Mouse (Mus musculus) 3T3-L1 (cell line): ENCODE measurements around the gene Rps17.

Experiments used
- DNase-seq: peaks from one replicate; pipeline ENCODE4 v3.0.0-alpha.2; 2015; ENCODE audit warnings: low read depth, low spot score

Gene Rps17

DNA sequence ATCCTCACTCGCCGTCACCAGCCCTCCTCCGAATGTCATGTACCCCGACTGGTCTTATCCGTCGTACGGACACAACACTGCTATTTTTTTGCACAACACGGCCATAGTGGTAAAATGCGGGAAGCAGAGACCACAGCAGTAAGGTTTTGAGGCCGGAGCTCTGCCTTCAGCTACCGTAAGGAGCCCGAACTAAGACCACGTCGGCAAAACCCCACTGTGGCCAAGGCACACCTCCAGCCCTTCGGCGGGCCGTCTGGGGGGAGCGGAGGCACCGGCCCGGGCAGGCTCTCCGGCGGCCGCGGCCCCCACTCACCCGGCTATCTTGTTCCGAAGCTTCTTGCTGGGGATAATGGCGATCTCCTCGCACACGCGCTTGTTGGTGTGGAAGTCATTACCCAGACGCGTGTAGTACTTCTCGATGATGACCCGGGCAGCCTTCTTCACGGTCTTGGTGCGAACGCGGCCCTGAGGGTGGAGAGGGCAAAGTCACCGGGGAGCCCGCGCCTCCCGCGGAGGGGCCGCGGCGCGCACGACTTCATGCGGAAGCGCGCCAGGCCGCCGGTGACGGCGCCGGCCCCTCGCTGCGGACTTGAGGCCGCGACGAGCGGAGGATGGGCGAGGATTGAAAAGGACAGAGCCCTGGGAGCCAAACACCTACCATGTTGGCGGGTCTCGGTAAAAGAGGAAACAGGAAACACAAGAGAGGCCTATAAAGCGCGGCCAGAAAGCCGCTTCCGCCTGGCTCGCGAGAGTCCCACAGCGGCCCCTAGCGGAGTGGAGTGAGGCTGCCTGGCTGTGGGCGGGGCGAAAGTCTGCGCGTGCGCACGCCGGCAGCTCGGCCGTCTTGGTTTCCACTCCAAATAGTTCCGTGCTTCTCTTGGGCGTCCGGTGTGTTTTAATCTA is at the start of gene Rps17:
TSS of gene Rps17 (minus strand) at position 711 of the 903 bp plus-strand sequence.
- peak; percentile 86 for DNase-seq

DNA sequence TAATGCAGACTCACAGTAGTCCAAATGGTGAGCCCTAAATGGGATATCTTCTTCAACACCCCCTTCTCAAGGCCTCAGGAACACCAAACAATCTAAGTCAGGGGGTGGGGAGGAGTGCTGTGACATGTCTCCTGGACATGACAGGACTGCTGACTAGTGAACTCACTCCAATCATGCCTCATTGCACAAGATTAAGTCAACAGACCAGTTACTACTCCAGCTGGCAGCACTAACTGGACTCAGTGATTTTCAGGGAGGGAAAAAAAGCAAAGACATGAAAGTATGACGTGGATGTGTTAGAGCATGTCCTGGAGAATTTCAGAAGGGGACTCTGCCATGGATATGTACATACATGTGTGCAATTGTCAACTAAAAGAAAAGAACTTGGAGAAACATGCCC is 34.3 kb upstream of the Rps17 start:
- no peak for DNase-seq

DNA sequence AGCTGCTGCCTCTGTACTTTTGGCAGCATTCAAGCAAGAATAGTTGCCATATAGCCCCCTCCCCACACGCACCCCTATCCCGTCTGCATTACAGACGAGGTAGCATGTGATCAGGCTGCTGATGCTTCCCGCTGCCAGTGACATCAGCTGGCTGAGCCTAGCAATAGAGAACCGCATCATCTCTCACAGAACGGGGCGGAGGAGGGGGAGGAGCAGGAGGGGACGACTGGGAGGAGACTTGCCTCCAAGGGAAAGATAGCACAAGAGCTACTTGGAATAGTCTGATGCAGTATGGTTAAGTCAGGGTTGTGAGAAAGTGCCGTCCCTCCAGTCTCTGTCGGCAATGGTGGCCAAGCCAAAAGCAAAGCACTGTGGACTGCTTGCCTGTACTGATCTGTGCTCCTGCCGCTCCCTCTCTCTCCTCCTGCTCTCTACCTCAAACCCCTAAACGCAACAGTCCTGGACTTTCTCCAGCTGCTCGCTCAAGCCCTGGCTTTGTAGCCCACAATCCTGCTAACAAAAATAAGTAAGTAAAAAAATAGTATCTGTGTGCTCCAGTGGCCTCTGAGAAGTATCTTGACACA is 27.4 kb upstream of the Rps17 start:
- DNase-seq = no peak

DNA sequence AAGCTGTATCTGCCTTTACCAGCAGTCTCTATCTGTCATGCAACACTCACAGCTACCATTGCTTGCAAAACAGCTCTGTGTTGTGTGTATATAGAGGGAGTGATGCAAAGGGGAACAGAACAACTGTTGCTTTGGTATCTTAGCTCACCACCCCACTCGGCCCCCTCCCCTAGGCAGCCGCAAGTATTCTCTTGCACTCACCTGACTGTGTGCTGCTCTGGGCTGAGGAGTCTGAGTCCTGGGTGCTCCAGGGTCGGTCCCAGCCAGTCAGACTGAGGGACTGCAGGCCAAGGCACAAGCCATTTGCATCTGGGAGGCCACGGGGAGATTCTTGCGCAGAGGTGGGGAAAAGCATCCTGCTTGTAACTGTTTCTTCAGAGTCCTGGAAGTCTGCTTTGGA is 26.8 kb upstream of the Rps17 start:
- no peak for DNase-seq

DNA sequence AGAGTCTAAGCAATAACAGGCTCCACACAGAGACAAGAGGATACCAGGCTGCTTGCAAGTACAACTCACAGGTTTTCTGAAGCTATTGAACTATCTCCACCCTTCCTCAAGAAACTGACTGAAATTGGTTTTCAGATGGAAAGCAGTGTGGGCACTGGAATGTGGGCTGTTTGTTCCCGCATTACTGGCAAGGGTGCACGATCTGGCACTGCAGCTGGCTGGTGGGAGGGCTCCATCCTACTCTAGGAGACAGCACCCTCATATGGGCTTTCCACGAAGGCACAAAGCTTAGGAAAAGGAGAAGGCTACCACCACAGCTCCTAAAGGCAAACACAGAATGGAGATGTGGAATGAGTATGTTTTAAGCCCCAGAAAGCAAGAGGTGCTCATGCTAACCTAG is 24.7 kb upstream of the Rps17 start:
- no peak for DNase-seq

DNA sequence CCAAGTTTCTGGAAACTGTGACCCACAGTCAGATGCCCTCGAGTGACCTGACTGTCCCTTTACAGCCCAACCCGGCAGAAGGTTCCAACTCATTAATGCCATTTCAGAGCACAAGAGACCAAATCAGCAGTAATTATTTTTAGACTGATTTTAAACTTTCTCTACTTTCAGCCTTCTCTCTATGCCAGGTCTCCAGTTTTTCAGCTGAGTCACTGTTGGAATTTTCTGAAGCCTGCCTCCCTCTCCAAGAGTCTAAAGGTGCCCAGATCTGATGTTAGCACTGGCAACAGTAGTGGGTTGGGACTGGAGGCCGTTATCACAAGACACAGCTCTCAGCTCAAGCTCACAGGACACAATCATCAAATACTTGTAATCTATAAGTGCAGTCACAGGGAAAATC is 22.9 kb upstream of the Rps17 start:
- no peak for DNase-seq

DNA sequence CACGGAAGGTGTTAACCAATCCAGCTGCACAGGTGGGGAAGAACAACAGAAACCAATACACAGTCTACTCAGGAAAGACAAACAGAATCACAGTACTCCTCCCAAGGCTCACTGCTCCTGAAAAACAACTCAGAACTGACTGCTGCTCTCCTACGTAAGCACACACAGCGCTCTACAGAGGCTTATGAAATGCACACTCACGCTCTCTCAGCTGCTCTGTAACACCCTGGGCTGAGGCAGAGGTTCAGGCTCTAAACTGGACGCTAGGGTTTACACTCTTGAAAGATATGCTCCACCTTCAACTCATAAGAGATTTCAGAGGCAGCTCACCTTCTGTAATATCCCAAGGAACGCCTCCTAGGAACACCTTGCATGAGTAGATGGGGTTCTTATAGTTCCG is 11.9 kb upstream of the Rps17 start:
- no peak for DNase-seq

DNA sequence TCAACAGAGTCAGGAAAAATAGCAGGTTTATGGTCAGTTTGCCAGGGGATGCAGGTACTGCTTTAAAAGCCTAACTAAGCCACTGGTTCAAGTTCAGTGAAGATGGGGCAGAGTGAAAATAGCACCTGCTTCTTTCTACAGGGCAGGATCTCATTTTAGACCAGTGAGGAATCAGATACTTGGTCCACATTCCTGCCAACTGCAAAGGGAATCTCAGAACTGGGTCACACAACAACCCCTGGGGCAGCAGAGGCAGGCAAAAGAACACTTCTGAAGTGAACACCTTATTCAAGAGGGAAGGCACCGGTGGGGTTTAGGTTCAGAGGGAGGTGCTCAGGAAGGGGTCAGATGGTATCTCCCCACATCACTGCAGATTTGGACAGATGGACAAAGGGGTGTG is 11.3 kb upstream of the Rps17 start:
- no peak for DNase-seq

DNA sequence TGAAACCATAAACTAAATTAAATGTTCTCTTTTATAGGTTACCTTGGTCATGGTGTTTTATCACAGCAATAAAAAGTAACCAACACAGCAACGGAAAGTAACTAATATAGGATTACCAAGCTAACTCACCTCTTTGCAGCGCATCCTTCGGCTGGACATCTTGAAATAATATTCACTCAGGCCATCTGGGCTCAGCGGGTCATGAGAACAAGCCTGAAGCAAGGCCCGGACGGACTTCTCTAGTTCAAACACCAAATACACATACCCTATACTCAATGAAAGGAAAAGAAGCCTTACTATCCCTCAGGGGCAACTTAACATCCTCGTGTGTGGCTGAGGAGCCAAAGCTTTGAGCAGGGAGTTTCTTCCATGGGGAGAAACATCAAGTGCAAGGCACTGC is 10.7 kb upstream of the Rps17 start:
- DNase-seq = no peak

DNA sequence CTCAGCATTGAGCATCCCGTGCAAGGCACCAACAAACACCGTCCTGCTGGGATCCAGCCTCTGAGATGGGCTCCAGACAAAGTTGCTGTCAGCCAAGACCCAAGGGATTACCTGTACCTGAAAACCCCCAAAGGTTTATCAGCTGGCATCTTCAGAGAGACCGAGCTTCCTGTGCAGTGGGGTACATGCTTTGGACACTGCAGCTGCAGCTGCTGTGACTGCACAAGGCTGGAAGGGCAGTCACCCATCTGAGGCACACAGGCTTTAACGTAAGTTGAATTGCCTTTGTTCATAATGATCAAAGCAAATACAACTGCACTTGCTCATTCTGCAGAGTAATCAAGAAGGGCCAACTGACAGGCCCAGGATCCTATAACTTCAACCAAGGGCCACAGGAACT is 6.8 kb upstream of the Rps17 start:
- no peak for DNase-seq

DNA sequence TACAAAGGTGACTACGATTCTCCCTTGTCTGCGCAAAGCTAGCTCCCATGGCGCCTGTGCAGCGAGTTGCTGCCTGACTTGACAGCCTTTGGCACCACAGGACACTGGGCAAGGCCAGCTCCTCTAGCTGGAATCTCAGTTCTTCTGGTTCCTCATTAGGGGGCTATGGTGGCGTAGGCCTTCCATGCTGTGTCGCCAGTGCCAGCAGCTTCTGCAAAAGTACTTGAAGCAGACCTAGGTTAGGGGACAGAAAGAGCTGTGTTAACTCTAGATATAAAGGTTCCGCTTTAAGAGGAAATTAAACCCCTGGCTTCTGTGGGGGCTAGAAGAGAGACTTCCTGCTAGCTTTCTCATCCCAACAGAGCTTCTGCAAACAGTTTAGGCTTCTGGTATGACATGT is 3.2 kb upstream of the Rps17 start:
- DNase-seq = no peak

DNA sequence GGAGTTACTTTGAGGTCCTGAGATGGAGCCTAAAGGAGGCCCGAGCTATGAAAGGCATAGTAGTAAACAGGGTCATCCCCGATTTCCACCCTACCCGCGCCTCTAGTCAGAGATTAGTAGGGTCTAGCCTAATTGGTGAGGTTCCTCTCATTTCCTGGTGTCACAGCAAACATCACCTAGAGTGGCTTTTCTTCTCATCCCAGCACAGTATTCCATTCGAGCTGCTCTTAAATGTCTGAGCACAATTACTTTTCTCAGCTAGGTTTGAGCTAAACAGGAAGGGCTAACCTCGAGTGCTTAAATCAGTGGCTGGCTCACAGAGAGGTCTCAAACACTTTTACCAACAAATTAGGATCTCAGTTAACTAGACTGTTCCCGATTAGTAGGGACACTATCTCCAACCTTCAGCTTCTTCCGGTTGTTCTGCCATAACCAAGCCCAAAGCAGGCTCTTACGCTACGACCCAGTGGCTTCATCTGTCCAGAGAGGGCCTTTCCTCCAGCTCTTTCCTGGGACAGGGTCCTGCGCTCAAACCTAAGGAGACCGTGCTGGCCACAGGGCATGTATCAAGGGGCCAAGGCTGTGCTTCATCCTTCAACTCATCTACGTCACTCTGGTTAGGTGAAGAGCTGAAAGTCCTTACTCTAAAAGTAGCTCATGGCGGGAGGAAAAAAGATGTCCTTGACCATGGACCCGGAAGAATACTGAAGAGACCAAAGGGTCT is 555 bp upstream of the Rps17 start:
- DNase-seq = no peak

DNA sequence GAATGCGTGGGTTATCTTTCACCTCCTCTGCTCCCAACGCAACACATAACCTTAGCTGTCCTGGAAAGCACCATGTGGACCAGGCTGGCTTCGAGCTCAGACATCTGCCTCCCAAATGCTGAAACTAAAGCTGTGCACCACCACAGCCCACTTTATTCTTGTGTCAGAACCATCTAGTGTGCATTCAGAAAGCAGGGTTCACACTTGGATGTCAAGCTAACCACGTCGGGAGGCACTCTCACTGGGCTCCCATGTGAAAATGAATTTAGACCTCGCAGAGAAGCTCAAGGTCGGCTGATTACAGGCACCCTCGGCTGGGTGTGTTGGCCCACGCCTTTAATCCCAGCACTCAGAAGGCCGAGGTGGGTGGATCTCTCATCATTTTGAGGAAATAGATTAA is 1.2 kb downstream of the Rps17 start:
- DNase-seq = no peak

DNA sequence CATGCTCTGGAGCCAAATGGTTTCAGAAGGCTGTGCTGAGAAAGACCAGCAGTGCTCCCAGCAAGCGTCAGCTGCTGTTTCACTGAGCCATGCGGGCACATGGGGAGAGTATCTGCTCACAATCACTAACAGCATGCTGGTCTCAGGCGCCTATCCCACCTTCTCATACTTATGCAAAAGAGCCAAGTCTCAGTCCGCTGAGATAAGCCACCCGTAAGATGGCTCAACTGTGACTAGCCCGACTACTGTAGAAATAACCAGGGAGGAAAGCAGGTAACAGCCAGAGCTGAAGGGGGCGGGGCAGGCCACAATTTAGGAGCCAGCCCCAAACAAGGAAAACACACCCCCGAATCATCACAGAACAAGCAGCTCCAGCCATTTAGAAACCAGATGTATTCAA is 1.7 kb downstream of the Rps17 start:
- DNase-seq = peak; percentile 46

DNA sequence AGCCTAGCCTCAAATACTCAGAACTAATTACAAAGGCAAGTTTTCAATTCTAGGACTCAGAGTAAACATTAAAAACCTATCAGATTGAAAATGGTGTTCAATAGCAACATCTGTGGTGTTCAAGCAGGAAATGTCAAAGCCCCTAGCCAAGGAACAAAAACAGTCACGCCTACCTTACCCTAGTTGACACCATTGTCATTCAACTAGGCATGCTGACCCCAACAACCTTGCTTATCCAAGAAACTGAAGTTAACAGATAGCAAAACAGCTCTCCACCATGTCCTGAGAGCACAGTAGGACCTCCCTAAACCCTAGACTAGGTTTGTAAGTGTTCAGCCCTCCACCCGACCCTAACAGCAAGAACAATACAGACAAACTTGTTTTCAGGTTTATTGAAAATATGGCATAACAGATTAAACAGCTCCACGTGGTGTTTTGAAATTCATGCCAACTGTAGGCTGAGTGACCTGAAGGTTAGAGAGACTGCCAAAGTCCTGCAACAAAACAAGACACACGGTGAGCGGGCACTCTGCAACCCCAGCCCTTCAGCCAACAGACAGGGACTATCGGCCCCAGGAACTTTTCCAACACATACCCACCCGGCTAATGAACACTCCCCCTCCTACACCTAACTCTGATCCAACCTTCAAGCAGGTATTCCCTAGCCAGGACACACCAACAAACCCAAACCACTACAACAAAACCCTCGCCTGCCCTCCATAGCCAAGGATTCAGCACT is 2.5 kb downstream of the Rps17 start:
- no peak for DNase-seq

DNA sequence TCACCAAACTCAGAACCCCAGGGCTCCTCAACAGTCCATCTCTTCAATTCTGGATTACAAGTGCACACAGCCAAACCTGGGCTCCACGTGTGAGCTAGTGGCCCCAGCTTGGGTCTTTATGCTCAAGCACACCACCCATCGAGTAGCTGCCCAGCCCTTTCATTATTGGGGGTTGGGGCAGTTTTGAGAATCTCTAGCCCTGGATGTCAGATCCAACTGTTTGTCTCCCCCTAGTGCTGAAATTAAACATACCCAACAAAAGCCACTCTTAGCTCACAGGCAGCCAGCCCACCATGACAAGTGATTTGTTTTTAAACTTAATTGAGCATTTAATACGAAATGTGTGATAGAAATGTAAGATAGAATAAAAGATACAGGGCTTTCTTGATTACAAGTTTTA is 3.5 kb downstream of the Rps17 start:
- DNase-seq = peak; percentile 75

DNA sequence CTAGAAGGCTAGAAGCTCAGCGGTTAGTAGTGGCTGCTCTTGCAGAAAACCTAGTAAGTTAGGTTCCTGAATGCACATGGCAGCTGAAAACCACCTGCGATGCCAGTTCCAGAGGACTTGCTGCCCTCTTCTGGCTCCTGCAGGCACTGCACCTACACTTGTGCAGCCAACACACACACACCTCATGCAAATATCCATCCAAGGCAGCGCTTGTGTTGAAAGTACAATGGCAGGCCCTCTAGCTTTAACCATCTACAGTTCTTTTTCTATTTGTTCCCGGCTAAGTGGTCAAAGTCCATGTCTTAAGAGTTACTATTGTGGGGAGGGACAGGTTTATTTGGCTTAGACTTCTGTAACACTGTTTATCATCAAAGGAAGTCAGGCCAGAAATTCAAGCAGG is 5.3 kb downstream of the Rps17 start:
- DNase-seq = peak; percentile 74

DNA sequence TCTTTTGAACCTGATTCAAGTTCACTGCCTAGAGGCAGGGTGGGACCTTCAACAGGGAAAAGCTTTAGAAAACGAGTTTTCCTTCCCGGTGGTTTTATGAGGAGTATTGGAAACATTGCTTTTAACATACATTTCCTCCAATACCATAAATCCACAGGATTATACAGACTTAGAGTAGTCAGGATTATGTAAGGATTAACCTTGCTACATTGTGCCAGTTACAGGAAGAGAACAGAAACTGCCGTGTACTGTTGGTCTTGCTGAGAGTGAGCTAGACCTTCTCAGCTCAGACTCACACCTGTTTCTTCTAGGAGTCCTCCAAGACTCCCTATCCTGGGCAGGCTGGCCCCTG is 6.6 kb downstream of the Rps17 start:
- DNase-seq = no peak

DNA sequence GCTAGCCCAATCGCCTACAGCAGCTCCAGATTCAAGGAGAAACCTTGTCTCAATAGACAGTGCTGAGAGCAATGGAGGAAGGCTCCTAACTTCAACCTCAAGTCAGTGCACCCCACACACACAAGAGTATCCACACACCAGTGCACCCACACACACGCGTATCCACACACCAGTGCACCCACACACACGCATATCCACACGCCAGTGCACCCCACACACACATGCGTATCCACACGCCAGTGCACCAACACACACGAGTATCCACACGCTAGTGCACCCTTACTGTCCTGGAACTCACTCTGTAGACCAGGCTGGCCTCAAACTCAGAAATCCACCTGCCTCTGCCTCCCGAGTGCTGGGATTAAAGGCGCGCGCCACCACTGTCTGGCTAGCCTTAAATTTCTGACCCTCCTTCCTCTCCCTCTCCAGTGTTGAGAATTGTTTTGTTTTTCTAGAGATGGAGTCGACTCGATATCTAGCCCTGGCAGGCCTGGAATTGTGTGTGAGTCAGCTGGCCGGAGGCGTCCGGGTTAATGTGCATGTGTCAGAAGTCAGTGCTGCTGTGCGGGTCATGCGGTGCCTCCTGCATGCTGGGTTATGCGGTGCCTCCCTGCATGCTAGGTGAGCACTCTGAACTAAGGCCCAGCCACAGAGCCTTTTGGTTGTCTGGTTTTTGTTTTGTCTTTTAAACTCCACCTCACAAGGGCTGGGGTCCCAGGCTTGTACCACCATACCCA is 7.1 kb downstream of the Rps17 start:
- DNase-seq = peak; percentile 32

DNA sequence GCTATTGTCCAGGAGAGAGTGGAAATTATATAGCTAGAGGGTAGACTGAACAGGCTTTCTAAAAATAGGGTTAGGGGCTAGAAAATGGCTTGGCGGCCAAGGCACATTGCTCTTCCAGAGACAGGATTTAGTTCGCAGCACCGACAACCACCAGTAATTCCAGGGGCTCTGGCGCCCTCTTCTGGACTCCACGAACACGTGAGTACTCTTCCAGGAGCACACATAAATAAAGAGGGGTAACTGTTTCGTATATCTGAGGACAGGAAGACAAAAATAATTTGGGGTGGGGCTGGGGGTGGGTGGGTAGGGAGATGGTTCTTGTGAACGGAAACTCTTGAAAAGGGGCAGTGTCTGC is 8.6 kb downstream of the Rps17 start:
- peak; percentile 66 for DNase-seq

DNA sequence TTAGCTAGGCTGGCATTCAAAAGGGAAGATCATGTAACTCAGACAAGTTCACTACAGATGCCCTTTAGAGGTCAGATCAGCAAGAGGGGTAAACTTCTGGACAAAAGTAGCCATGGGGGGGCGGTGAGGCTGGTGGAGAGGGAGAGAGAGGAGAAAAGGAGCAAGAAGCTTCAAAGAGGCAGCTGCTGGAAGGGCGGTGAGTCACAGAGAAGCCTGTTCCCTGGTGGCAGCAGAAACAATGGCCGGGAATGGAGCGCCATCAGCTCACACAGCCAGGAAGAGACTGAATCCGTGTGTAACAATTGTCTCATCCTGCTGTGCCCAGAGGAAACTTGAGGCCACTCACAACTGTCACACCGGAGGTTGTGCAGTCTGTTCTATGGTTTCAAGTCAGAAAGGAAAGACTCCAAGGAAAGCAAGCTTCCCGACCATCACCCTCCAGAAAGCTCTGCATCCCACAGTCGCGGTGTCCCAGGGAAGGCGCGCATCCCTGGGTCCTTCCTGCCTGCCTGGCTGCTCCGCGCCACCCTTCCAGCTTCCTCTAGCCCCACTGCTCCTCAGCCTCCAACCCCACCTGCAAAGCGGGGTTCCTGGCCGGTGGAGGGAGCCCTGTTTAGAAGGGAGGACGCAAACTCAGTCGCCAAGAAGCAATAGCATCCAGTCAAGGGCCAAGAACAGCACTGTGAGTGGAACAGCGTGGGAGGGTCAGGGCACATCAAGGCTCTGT is 9.2 kb downstream of the Rps17 start:
- peak; percentile 56 for DNase-seq
